Mouse (Mus musculus) CD4-positive naive resting alpha-beta T cell, adult 76 days (primary cell): Measurements from ENCODE around the gene H2afy2. TPM values are rescaled to one million over a fixed set of nuclear protein-coding genes. Genes with fewer than 3 reads are reported as not detected.

ENCODE experiments used
- total RNA-seq: library from RNA; stranded (reverse); gene quantifications from one replicate; pipeline ENCODE4 v1.2.4, GENCODE M21; 2023

Gene H2afy2
- not detected for total RNA-seq

DNA sequence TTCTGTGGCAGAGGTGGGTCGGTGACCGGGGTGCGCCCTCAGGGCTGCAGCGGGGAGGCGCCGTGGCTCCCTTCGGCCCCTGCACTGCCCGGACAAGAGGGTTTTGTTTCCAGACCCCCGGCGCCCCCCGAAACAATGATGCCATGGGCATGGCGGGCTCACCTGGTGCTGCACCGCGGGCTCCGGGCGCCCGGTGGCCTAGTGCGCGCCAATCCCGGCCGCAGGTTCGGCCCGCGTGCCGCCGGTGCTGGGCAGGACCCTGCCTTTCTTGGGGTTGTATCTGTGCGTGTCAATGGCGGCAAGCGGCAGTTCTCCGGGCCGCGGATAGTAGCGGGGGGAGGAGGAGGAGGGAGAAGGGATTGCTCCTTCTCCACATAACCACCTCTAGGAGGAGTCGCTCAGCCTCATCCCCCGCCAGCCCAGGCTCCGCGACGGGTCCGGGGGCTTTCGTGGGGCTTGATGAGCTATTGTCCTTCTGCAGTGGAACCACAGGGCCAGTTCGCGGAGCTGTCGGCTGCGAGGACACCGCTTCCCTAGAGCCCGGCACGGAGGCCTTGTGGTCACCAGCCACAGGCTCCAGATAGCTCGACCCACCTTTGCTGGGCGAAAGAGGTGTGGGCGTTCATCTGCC is at the start of gene H2afy2:
Gene H2afy2, minus strand, starts transcription at position 527 of the 631 bp plus-strand sequence.

DNA sequence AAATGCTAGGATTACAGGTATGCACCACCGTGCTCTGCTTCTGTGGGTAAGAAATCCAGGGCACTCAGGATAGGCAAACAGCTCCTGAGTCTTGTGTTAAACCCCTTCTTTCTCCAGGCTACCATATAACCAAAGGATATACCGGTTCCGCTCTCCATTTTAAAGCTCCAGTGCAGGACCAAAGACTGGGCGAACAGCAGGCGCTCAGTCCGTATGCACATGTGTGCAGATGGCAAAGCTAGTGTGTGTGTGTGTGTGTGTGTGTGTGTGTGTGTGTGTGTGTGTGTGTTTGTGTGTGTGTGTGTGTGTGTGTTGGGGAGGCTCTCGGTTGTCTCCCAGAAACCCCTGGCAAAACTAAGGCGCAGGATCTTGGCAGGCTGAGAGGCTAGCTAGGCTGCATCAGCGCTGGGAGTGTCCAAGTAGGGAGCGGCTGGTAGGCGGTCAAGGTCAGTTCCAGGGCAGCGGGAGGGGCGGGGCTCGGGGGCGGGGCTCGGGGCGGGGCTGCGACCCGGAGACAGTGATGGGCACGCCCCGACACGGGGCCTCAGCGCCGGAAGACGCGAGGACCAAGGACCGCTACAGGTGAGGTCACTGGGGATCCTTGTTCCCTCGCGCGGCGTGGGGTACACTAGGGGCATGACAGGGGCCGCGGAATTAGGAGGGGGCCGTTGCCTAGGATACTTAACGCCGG is 69.0 kb downstream of the H2afy2 start, which contains the start of gene Aifm2:
Gene Aifm2, plus strand, starts transcription at position 493 of the 691 bp plus-strand sequence.

DNA sequence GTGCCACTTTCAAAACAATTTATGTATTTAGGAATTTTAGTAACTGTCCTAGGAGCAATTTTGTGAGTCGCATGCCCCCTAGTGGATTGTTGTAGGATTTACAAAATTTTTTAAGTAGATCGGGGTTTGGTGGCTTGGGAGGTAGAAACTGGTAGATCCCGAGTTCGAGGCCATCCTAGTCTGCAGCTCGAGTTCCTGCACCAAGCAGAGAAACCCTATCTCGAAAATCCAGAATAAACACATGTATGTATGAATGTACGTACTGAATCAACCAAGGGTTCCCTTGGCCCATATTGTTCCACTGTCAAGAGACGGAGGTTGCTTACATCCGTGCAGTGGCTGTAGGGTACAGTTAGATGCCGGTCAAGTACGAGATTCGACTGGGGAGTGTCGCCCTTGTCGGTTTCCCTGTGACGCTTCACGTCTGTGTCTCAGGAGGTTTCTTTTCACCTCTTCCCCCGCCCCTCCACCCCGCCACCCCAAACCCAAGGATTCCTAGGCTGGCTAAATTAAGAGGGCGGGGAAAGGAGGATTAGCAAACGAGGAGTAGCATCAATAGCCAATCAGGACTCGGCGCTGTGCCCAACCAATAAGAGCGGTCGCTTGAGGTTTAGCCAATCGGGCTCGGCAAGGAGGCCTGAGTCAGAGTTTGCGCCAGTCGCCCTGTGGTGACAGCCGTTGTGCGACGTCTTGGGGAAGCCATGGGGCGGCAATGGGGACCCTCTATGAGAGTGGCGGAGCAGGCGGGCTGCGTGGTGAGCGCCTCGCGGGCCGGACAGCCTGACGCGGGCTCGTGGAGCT is 88.9 kb downstream of the H2afy2 start, which contains the start of gene Tysnd1:
Gene Tysnd1, plus strand, starts transcription at position 645 of the 801 bp plus-strand sequence.

Other genes with a start within 250 kb of the H2afy2 start
- gene Npffr1, start 188.7 kb downstream of the H2afy2 start, total RNA-seq = not detected
- 28.2 TPM for gene Ppa1, start 135.6 kb downstream of the H2afy2 start, total RNA-seq
- gene Sar1a, start 103.8 kb downstream of the H2afy2 start, total RNA-seq = 204 TPM
- 21.0 TPM for gene Tysnd1, start 88.6 kb downstream of the H2afy2 start, total RNA-seq
- gene Aifm2, start 68.9 kb downstream of the H2afy2 start, total RNA-seq = 1.5 TPM
- gene Col13a1, start 195.0 kb upstream of the H2afy2 start, total RNA-seq = not detected